Mouse (Mus musculus) hindbrain, embryonic 12.5 days (tissue): Measurements from ENCODE around the gene Cacna1i. TPM values are rescaled to one million over a fixed set of nuclear protein-coding genes. Genes with fewer than 3 reads are reported as not detected.

Experiments
- ATAC-seq: fragments of 200-750 bp; cut with Nextera tagmentation; 2 replicates; pipeline ENCODE4 v1.8.0; 2017; ENCODE audit warnings: moderate TSS enrichment; ENCODE audit not compliant: low FRiP score
- H3K27ac ChIP-seq: fragments of 300-500 bp; sonication (generic); 2 replicates; pipeline ENCODE4 v1.5.1; 2016; ENCODE audit warnings: mild to moderate bottlenecking
- H3K27me3 ChIP-seq: fragments of 300-500 bp; sonication (generic); 2 replicates; pipeline ENCODE4 v1.6.1; 2016; ENCODE audit warnings: mild to moderate bottlenecking
- H3K36me3 ChIP-seq: fragments of 300-500 bp; sonication (generic); 2 replicates; pipeline ENCODE4 v1.6.1; 2016; ENCODE audit warnings: mild to moderate bottlenecking
- H3K4me1 ChIP-seq: fragments of 300-500 bp; sonication (generic); 2 replicates; pipeline ENCODE4 v1.6.1; 2016
- H3K4me2 ChIP-seq: fragments of 300-500 bp; sonication (generic); replicated peaks from 2 replicates; pipeline ENCODE4 v1.6.1; 2016; ENCODE audit warnings: mild to moderate bottlenecking
- H3K4me3 ChIP-seq: fragments of 300-500 bp; sonication (generic); 2 replicates; pipeline ENCODE4 v1.5.1; 2016; ENCODE audit warnings: mild to moderate bottlenecking
- H3K9ac ChIP-seq: fragments of 300-500 bp; sonication (generic); 2 replicates; pipeline ENCODE4 v1.6.1; 2016; ENCODE audit warnings: mild to moderate bottlenecking, moderate library complexity
- H3K9me3 ChIP-seq: fragments of 300-500 bp; sonication (generic); replicated peaks from 2 replicates; pipeline ENCODE4 v1.6.1; 2016; ENCODE audit warnings: mild to moderate bottlenecking
- WGBS: fragments of 180-500 bp; shearing (Covaris S2); methylation state at CpG from one replicate; pipeline ENCODE4 v1.1.7; 2016; 5-methylcytosine and 5-hydroxymethylcytosine counted together
- polyA plus RNA-seq: library from polyadenylated mRNA; unstranded; fragments of >200 nt; fragmentation: Nextera tagmentation; extraction: Ambion mirVana; gene quantifications from 2 replicates; pipeline ENCODE4 v1.2.1, GENCODE M21; 2016

Gene Cacna1i
- polyA plus RNA-seq, 1 experiment from 2014 or later: 0.18 TPM

DNA sequence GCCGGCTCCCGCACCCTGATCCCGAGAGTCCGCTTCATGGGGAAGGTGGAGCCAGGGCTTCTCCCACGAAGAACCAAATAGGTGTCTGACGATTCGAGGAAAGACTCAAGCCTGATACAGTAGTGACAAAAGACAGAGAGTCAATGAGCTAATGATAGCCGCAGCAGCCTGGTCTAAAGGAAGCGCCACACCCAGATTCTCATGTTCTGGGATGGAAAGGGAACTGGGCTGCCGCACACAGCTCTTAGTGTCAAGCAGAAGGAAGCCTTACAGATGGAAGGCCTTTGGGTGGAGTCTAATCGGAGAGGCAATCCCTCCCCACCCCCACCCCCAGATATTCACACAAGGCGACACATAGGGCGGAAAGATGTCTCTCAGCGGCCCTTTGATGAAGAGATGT lies 104.8 kb downstream of the Cacna1i start:
- Histone ChIP-seq H3K4me1 (no peaks in the 10 kb centered on the region), H3K9ac (no peak overlapping the region), H3K9me3 (no peaks in the 10 kb centered on the region), H3K4me2 (no peak overlapping the region), H3K4me3 (no peak overlapping the region), H3K27ac (no peak overlapping the region), H3K36me3 (no peaks in the 10 kb centered on the region), H3K27me3 (no peaks in the 10 kb centered on the region; the same call in 1 of the 2 replicates)
- 84% methylated on average over 14 of the region's 14 CpGs for WGBS
- ATAC-seq: no peak

DNA sequence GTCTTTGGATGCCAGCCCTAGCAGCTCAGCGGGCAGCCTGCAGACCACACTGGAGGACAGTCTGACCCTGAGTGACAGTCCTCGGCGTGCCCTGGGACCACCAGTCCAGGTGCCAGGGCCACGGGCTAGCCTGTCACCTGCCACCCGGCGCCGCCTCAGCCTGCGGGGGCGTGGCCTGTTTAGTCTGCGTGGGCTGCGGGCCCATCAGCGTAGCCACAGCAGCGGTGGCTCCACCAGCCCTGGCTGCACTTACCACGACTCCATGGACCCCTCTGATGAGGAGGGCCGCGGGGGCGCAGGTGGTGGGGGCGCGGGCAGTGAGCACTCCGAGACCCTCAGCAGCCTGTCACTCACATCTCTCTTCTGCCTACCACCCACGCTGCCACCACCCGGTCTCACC lies 108.0 kb downstream of the Cacna1i start:
- H3K36me3 ChIP-seq: no peaks in the 10 kb centered on the region
- 74% methylated on average over 22 of the region's 22 CpGs for WGBS
- H3K4me3 ChIP-seq: no peak overlapping the region
- H3K4me1 ChIP-seq: no peaks in the 10 kb centered on the region
- H3K9me3 ChIP-seq: no peaks in the 10 kb centered on the region
- no peak overlapping the region for H3K27ac ChIP-seq
- no peak for ATAC-seq
- H3K4me2 ChIP-seq: no peak overlapping the region
- H3K9ac ChIP-seq: no peak overlapping the region
- H3K27me3 ChIP-seq: no peaks in the 10 kb centered on the region; the same call in 1 of the 2 replicates

DNA sequence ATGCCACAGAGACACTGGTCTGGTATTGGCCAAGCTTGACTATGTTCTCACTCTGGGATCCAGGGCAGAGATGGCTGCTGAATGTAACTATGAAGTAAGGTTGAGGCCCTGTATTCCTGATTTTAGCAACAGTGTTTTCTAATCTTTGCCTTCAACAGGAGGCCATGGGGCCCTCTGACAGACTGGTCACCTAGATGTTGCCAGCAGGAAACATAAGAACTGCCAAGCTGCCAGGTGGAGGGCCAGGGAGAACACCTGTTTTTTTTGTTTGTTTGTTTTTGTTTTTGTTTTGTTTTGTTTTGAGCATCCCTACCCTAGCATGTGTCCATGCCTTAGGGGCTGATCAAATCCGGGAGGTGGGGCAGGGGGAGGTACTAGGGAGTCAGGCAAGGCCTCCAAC lies 112.4 kb downstream of the Cacna1i start:
- WGBS: 81% methylated on average over 1 of the region's 1 CpGs
- peaks cover 12% of the 10 kb centered on the region for H3K4me1 ChIP-seq
- no peak overlapping the region for H3K4me2 ChIP-seq
- no peaks in the 10 kb centered on the region for H3K36me3 ChIP-seq
- H3K9me3 ChIP-seq: 0 out of 2 replicates have a peak, but pooled peaks cover 2% of the 10 kb centered on the region
- no peaks in the 10 kb centered on the region for H3K27me3 ChIP-seq
- no peak for ATAC-seq
- H3K27ac ChIP-seq: no peak overlapping the region
- no peak overlapping the region for H3K9ac ChIP-seq
- no peak overlapping the region for H3K4me3 ChIP-seq

DNA sequence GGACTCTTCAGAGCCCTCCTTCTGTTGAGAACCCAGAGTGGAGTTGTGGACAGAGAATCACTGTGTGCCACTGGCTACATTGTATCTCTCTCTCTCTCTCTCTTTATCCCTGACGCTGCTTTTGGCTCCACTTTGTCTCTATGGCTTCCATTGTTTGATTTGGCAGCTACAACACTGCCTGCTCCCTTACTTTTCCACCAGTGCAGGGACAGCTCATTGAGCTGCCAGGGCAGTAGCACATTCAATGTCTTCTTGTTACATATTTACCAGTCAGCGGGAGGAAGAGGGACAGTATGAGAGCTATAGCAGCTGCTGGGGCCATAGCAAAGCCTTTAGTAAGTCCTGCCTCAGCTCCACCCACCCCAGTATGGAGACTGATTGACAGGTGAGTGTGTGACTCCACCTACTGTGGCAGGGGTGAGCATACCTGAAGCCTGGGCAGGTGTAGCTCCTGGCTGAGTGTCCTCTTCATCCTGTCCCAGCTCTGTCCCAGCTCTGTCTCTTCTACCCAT lies 114.4 kb downstream of the Cacna1i start:
- Histone ChIP-seq H3K9ac (peak overlapping the region; percentile 27; the same call in 1 of the 2 replicates), H3K36me3 (no peaks in the 10 kb centered on the region), H3K27ac (peak overlapping the region; percentile 35; the same call in 1 of the 2 replicates), H3K9me3 (0 out of 2 replicates have a peak, but pooled peaks cover 7% of the 10 kb centered on the region), H3K4me3 (no peak overlapping the region), H3K4me1 (peaks cover 12% of the 10 kb centered on the region), H3K4me2 (no peak overlapping the region), H3K27me3 (no peaks in the 10 kb centered on the region)
- no peak for ATAC-seq
- 15% methylated on average over 2 of the region's 2 CpGs for WGBS

DNA sequence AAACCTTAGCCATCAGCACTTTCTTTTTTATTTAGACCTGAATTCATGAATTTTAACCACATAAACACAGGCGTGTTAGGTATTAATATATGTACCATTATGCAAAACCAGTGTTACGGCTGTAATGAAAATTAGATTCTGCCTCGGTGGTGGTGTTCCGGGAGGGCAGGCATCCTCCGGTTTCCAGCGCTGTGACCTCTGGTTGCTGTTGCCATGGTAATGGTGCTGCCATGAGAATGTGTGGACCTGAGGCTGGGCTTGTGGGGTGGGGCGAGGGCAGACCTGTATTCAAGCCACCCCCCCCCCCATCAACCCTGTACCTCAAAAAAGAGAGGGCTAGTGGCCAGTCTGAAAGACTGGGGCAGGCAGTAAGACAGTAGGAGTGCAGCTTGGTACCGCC lies 114.9 kb downstream of the Cacna1i start:
- no peak overlapping the region for H3K27ac ChIP-seq
- H3K4me2 ChIP-seq: no peak overlapping the region
- H3K4me1 ChIP-seq: peaks cover 12% of the 10 kb centered on the region
- no peak overlapping the region for H3K9ac ChIP-seq
- 0 out of 2 replicates have a peak, but pooled peaks cover 7% of the 10 kb centered on the region for H3K9me3 ChIP-seq
- 31% methylated on average over 8 of the region's 8 CpGs for WGBS
- no peaks in the 10 kb centered on the region for H3K36me3 ChIP-seq
- H3K27me3 ChIP-seq: no peaks in the 10 kb centered on the region
- no peak for ATAC-seq
- no peak overlapping the region for H3K4me3 ChIP-seq

DNA sequence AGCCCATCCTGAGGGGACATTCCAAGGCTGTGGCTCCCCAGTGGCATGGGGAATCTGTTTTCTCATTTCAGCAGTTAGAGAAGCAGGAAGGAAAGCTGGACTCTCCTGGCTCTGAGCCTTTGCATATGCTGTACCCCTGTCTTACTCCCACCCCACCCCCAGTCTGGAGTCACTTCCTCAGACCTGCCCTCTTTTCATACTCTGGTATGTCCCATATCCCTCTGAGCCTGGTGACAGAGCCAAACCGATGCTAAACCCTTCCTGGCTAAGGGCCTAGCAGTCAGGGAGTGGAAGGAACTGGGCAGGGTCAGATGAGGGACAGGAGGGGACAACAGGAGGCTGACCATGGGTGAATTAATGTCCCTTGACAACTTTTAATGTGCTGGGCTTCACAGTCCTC lies 120.8 kb downstream of the Cacna1i start:
- H3K4me1 ChIP-seq: no peaks in the 10 kb centered on the region
- H3K27ac ChIP-seq: no peak overlapping the region
- ATAC-seq: no peak
- 52% methylated on average over 1 of the region's 1 CpGs for WGBS
- H3K27me3 ChIP-seq: no peaks in the 10 kb centered on the region
- no peak overlapping the region for H3K4me3 ChIP-seq
- H3K9ac ChIP-seq: no peak overlapping the region
- no peaks in the 10 kb centered on the region for H3K36me3 ChIP-seq
- H3K9me3 ChIP-seq: 0 out of 2 replicates have a peak, but pooled peaks cover 7% of the 10 kb centered on the region
- no peak overlapping the region for H3K4me2 ChIP-seq

DNA sequence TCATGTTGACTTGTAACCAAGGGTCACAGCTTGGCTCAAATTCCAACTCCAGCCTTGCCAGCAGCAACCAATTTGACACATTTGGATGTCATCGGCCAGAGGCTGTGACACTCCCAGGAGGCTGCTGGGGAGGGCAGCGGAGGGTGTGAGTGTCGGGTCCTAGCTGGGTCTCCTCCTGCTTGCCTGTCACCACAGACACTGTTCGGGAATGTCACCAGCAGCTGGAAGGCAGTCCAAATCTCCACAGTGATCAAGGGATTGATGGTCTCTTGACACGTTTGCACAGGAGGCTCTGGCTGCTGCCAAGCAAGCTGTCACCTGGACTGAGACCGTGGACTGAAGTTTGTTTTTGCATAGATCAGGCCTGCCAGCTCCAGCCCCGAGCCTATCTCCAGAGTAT lies 123.6 kb downstream of the Cacna1i start:
- Histone ChIP-seq H3K27me3 (no peaks in the 10 kb centered on the region), H3K4me3 (no peak overlapping the region), H3K4me1 (0 out of 2 replicates have a peak, but pooled peaks cover 4% of the 10 kb centered on the region), H3K4me2 (no peak overlapping the region), H3K36me3 (no peaks in the 10 kb centered on the region), H3K27ac (no peak overlapping the region), H3K9me3 (no peaks in the 10 kb centered on the region), H3K9ac (no peak overlapping the region)
- WGBS: 64% methylated on average over 7 of the region's 7 CpGs
- ATAC-seq: no peak

DNA sequence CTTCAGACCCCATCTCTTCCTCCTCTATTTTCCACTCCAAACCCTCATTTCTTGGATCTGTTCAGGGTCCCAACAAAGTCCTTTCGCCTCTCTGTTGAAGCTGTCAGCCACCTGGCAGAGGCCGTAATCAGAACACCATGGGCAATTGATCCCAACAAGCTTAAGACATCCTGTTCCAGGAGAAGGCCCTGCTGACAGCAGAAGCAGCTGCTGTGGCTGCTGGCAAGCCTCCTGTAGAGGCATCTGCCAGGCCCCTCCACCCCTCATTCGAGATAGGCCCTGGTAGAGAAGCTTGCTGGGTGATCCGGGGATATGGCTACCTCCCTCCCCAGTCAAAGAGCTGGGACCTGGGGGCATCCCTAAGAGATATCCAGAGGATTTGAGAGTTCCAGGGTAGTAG lies 126.0 kb downstream of the Cacna1i start:
- Histone ChIP-seq H3K27me3 (no peaks in the 10 kb centered on the region), H3K9me3 (no peaks in the 10 kb centered on the region), H3K4me1 (0 out of 2 replicates have a peak, but pooled peaks cover 9% of the 10 kb centered on the region), H3K4me2 (no peak overlapping the region), H3K9ac (no peak overlapping the region), H3K36me3 (no peaks in the 10 kb centered on the region), H3K4me3 (no peak overlapping the region), H3K27ac (no peak overlapping the region)
- no peak for ATAC-seq
- WGBS: 82% methylated on average over 4 of the region's 4 CpGs

DNA sequence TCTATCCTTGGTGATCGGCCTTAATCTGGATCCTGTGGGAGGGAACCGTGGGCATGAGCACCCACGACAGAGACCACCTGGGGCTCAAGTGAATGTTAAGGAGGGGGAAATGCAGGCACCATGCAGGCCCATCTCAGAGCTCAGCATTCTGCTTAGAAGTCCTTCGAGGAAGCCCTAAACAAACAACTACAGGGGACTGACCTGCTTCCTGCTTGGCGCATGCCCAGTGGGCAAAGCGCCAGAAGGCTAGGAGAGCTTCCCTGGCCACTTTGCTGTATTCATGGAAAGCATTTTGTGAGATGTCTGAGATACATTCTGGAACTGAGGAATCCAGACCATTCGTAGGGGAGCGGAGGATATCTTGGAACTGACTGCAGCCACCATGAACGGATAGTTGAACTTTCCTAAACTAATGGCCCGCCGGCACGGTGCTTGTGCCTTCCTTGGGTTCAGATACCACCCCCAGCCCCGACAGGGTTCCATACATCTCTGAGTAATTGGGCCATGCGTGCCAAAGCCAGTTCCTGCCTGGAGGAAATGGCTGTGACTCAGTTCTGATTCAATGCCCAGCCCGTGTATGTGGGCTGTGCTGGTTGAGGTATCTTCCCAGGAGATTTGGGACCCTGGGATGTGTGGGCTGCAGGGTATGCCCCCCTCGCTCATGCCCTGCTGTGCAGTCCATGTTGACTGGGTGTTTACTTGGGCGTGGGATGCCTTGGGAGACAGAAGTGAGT lies 127.1 kb downstream of the Cacna1i start:
- Histone ChIP-seq H3K27ac (no peak overlapping the region), H3K9ac (no peak overlapping the region), H3K4me1 (0 out of 2 replicates have a peak, but pooled peaks cover 9% of the 10 kb centered on the region), H3K4me3 (no peak overlapping the region), H3K4me2 (no peak overlapping the region), H3K9me3 (no peaks in the 10 kb centered on the region), H3K27me3 (no peaks in the 10 kb centered on the region), H3K36me3 (no peaks in the 10 kb centered on the region)
- WGBS: 91% methylated on average over 17 of the region's 17 CpGs
- ATAC-seq: no peak

DNA sequence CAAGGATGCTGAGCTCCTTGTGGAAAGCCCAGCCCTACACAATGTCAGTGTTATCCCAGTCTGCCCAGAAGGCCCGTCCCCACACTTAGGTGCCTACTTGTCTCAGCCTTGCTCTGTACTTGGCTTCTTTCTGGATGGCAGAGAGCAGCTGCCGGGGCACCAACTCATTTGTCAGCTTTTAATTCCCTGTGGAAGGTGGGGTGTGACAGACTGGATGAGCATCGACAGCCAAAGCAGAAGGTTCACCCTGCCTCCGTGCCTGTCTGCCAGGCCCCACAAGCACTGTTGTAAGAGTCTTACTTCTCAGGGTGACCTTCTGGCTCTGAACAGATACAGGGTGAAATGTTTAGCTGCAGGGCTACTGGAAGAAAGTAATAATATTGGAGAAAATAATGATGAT lies 128.1 kb downstream of the Cacna1i start:
- ATAC-seq: no peak
- Histone ChIP-seq H3K4me3 (no peak overlapping the region), H3K9me3 (no peaks in the 10 kb centered on the region), H3K27ac (no peak overlapping the region), H3K4me1 (0 out of 2 replicates have a peak, but pooled peaks cover 9% of the 10 kb centered on the region), H3K9ac (no peak overlapping the region), H3K27me3 (no peaks in the 10 kb centered on the region), H3K36me3 (no peaks in the 10 kb centered on the region), H3K4me2 (no peak overlapping the region)
- WGBS: 70% methylated on average over 4 of the region's 4 CpGs

DNA sequence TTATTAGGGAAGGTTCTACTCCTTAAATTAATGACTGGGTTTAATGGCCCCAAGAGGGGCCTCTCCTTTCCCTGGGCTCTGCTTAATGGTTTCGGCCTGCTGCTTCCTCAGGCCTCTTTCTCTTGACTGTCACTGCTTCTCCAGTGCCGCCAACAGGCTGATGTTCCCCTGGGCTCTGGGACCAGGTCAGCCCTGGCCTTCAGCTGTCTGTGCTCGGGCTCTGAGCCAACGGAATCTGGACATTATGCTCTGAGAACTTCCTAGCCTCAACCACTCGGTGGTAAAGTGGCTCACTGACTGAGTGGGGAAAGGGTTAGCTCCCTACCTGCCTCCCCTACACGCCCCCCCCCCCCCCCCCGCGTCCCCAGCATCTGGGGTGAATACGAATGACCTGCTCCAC lies 130.0 kb downstream of the Cacna1i start:
- ATAC-seq: no peak
- Histone ChIP-seq H3K36me3 (no peaks in the 10 kb centered on the region), H3K4me1 (0 out of 2 replicates have a peak, but pooled peaks cover 9% of the 10 kb centered on the region), H3K9me3 (no peaks in the 10 kb centered on the region), H3K4me3 (no peak overlapping the region), H3K9ac (no peak overlapping the region), H3K4me2 (no peak overlapping the region), H3K27me3 (no peaks in the 10 kb centered on the region), H3K27ac (no peak overlapping the region)
- 73% methylated on average over 9 of the region's 9 CpGs for WGBS

DNA sequence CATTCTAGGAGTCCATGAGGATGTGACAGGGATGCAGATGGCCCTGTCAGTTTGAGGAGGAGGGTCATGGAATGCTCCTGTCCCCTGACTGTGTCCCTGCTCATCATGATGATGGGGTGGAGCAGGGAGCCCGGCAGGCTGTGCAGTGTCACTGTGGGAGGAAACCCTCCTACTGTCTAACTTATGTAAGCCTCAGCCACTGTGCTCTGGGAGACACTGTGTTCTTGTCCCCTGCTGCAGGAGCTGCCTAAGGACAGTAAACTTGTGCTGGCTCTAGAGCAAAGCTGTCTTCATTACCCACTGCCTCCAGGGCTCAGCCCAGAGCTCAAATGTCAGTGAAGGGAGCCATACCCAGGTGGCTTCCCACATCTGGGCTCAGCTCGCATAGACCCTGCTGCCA lies 131.1 kb downstream of the Cacna1i start:
- H3K4me2 ChIP-seq: no peak overlapping the region
- no peak overlapping the region for H3K27ac ChIP-seq
- 0 out of 2 replicates have a peak, but pooled peaks cover 9% of the 10 kb centered on the region for H3K4me1 ChIP-seq
- no peaks in the 10 kb centered on the region for H3K27me3 ChIP-seq
- H3K9me3 ChIP-seq: no peaks in the 10 kb centered on the region
- WGBS: 77% methylated on average over 2 of the region's 2 CpGs
- H3K9ac ChIP-seq: no peak overlapping the region
- H3K36me3 ChIP-seq: no peaks in the 10 kb centered on the region
- no peak for ATAC-seq
- no peak overlapping the region for H3K4me3 ChIP-seq

DNA sequence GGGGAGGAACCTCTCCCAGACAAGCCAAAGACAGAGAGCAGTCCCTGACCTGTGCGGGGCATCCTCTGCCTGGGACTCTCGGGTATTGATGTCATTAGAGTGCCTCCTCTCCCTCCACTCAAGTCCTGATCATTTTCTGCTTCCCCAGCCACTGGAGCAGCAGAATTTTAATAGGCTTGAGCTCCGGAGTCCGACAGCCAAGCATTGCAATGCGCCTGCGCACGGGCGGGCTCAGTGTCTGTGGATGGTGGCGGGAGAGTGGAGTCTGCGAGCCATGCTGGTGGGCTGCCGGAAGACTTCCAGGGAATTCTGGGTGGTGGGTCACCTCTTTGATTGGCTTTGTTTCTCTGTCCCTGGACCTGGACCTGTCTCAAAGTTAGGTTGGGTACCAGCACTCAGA lies 143.3 kb downstream of the Cacna1i start:
- no peaks in the 10 kb centered on the region for H3K9me3 ChIP-seq
- peaks cover 6% of the 10 kb centered on the region; the same call in 1 of the 2 replicates for H3K4me1 ChIP-seq
- H3K36me3 ChIP-seq: no peaks in the 10 kb centered on the region
- no peak overlapping the region for H3K27ac ChIP-seq
- WGBS: 61% methylated on average over 11 of the region's 11 CpGs
- no peak for ATAC-seq
- no peaks in the 10 kb centered on the region for H3K27me3 ChIP-seq
- H3K4me3 ChIP-seq: no peak overlapping the region
- no peak overlapping the region for H3K4me2 ChIP-seq
- no peak overlapping the region for H3K9ac ChIP-seq
